Mouse (Mus musculus): ENCODE data around the gene Atxn7l1. TPM values are rescaled to one million over a fixed set of nuclear protein-coding genes. Genes with fewer than 3 reads are reported as not detected.
A peak's percentile ranks its signal among the peaks of the same experiment; 100 is the strongest.

Atxn7l1 gene
- polyA plus RNA-seq, 1 experiment from 2014 or later = 12.7 TPM

- DNase-seq (ENCODE audit: low spot score) = no peak
- no peak overlapping the region for H3K4me3 ChIP-seq
- H3K27ac ChIP-seq = 0 out of 2 replicates have a peak overlapping the region, but pooled peaks have one; percentile 19
- peaks cover 35% of the 10 kb centered on the region for H3K4me1 ChIP-seq (replicated peaks)
- no peaks in the 10 kb centered on the region for H3K9me3 ChIP-seq
- peaks cover 14% of the 10 kb centered on the region for H3K27me3 ChIP-seq (ENCODE audit: insufficient read depth, poor library complexity, severe bottlenecking)
- WGBS = 67% methylated on average over 10 of the region's 10 CpGs
- 0 out of 2 replicates have a peak, but pooled peaks cover 3% of the 10 kb centered on the region for H3K36me3 ChIP-seq
These were observed 27.3 kb downstream of the Atxn7l1 start for GRCm38 (mm10) chr12:33174675-33175357.

DNA sequence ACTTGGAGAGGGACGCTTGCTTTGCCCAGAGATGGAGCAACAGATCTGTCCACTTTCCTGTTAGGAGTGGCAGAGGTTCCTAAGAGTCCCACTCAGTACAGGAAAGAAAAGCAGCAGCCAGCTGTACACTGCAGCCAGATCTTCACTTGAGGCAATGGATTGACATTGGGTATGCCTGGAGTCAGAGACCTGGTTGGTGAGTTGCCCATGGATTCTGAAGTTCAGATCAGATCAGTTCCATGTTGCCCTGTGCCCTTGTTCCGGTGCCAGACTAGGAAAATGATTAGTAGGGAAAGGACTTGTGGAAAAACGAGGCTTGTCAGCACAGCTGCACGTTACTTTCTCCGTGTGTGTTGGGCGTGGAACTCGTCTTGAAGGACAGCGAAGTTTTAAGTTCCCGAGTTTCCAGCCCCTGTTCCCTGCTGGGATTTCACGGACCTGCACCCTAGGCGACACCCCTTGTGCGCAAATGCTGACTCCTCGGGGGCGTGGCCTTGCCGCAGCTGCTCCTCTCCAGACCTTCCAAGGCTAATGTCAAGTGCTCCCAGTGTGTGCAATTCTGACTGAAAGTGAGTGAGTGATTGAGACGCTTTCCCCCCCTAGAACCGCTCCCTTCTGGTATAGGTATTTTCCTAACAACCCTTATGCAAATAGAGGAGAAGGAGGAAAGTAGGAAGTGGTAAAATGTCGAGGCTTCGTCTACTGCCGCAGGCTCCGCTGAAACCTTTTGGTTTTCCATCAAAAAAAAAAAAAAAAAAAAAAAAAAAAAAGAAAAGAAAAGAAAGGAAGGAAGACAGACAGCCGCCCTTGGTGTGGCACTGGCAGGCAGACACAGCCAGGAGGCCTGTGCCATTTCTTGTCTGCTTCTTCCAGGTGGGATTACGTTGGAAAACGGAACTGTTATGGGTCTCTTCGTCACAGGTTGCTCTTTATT, 28.4 kb downstream of the Atxn7l1 start:
- WGBS = 9% methylated on average over 25 of the region's 25 CpGs
- 0 out of 2 replicates have a peak, but pooled peaks cover 3% of the 10 kb centered on the region for H3K36me3 ChIP-seq
- DNase-seq (ENCODE audit: low spot score) = peak; percentile 44
- H3K27me3 ChIP-seq (ENCODE audit: insufficient read depth, poor library complexity, severe bottlenecking) = peaks cover 14% of the 10 kb centered on the region
- peak overlapping the region; percentile 23; the same call in 1 of the 2 replicates for H3K27ac ChIP-seq
- no peaks in the 10 kb centered on the region for H3K9me3 ChIP-seq
- H3K4me3 ChIP-seq = peak overlapping the region; percentile 45
- H3K4me1 ChIP-seq (replicated peaks) = peaks cover 35% of the 10 kb centered on the region

DNA sequence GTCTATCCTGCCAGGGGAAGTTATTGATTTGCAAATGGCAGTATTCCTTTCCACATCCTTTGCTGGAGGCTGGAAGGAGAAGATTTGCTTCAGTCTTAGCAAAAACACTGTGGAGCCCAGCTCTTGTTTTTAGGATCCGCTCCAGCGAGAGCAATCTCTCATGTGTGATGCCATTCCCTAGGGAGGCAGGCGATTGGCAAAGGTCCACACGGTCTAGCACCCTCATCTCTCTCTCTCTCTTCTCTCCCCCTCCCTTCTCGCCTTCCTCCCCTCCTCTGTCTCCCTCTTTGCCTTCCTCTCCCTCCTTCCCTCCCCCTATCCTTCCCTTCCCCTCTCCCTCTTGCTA, 29.0 kb downstream of the Atxn7l1 start:
- DNase-seq (ENCODE audit: low spot score) = no peak
- Histone ChIP-seq H3K9me3 (no peaks in the 10 kb centered on the region), H3K4me1 (replicated peaks) (peaks cover 35% of the 10 kb centered on the region), H3K36me3 (no peaks in the 10 kb centered on the region), H3K27ac (peak overlapping the region; percentile 23; the same call in 1 of the 2 replicates), H3K4me3 (peak overlapping the region; percentile 45; the same call in 1 of the 2 replicates), H3K27me3 (ENCODE audit: insufficient read depth, poor library complexity, severe bottlenecking) (peaks cover 14% of the 10 kb centered on the region)
- 23% methylated on average over 5 of the region's 5 CpGs for WGBS

DNA sequence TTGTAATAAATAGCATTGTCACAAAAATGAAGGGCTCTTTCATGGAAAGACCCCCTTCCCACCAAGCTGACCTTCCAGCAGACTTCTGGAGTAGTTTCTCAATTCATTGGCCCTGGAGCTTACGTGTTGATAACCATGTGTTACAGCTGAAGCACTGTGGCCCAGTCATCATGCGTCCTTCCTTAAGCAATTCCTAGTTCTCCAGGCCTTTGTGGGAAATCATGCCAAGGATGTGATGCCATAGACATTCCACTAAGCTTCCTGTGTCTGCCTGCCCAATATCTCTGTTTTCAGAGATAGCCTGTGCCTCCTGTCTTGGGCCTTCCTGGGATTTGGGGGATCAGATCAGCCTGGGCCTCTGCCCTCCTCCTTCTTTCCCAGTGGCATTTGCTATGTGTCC, 32.9 kb downstream of the Atxn7l1 start:
- no peak for DNase-seq (ENCODE audit: low spot score)
- Histone ChIP-seq H3K27me3 (ENCODE audit: insufficient read depth, poor library complexity, severe bottlenecking) (peaks cover 10% of the 10 kb centered on the region), H3K27ac (no peak overlapping the region), H3K36me3 (no peaks in the 10 kb centered on the region), H3K4me3 (no peak overlapping the region), H3K9me3 (no peaks in the 10 kb centered on the region), H3K4me1 (replicated peaks) (peaks cover 17% of the 10 kb centered on the region)
- 91% methylated on average over 2 of the region's 2 CpGs for WGBS

DNA sequence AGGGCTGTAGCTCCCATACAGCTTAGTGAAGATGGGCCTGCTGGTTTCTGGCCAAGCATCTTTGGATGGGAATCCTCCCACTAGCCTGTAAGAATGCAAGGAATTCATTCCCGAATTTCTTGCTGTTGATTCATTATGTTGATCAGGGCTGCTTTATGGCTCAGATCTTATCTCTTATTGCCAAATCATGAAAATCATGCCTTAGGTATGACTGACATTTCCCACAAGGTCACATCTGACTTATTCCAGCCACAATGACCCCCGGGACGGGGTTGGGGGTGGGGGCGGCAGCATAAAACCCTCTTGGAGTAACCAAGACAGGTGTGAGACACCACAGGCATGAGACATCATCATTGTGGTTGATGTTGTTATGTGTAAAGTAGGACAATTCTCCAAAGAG, 34.4 kb downstream of the Atxn7l1 start:
- DNase-seq (ENCODE audit: low spot score) = no peak
- peaks cover 4% of the 10 kb centered on the region for H3K27me3 ChIP-seq (ENCODE audit: insufficient read depth, poor library complexity, severe bottlenecking)
- no peak overlapping the region for H3K4me3 ChIP-seq
- H3K4me1 ChIP-seq (replicated peaks) = 0 out of 2 replicates have a peak, but pooled peaks cover 3% of the 10 kb centered on the region
- H3K36me3 ChIP-seq = no peaks in the 10 kb centered on the region
- 92% methylated on average over 4 of the region's 4 CpGs for WGBS
- H3K9me3 ChIP-seq = no peaks in the 10 kb centered on the region
- H3K27ac ChIP-seq = no peak overlapping the region

DNA sequence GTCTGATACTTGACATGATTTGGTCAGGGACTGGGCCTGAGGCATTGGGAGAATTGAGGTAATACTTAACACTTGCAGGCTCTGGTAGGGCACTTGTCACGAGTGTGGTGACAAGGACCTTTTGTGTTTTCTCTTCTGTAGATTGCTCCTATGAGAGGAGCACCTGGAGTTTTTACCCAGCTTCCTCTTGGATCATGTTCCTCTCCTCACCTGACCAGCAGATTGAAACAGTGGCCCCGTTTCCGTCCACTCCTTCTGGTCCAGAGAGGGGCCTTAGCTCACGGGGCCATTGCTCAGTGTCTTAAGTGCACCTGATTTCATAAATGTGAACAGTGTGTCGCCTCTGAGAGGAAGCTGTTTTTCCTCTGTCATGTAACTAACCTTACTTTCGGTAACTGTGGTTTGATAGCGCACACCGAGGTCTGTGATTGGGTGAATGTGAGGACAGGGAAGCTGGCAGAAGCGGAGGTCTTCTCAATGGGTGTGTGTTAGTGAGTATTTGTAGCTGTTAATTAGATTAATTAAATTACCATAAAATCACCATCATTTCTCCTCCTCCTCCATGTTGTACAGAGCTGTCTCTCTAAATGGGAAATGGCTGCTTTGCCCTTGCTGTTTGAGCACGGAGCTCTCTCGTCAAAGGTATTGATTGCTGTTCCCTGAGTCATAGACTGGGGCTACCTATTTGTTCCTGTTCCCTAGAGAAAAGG, 35.1 kb downstream of the Atxn7l1 start:
- 74% methylated on average over 11 of the region's 11 CpGs for WGBS
- Histone ChIP-seq H3K4me3 (no peak overlapping the region), H3K27me3 (ENCODE audit: insufficient read depth, poor library complexity, severe bottlenecking) (no peaks in the 10 kb centered on the region), H3K4me1 (replicated peaks) (no peaks in the 10 kb centered on the region), H3K9me3 (no peaks in the 10 kb centered on the region), H3K27ac (no peak overlapping the region), H3K36me3 (no peaks in the 10 kb centered on the region)
- DNase-seq (ENCODE audit: low spot score) = no peak

GRCm38 (mm10) chr12:33183138-33183627, 35.7 kb downstream of the Atxn7l1 start:
- WGBS = 67% methylated on average over 4 of the region's 4 CpGs
- Histone ChIP-seq H3K36me3 (no peaks in the 10 kb centered on the region), H3K9me3 (no peaks in the 10 kb centered on the region), H3K4me1 (replicated peaks) (0 out of 2 replicates have a peak, but pooled peaks cover 4% of the 10 kb centered on the region), H3K27me3 (ENCODE audit: insufficient read depth, poor library complexity, severe bottlenecking) (no peaks in the 10 kb centered on the region), H3K4me3 (no peak overlapping the region), H3K27ac (no peak overlapping the region)
- no peak for DNase-seq (ENCODE audit: low spot score)

DNA sequence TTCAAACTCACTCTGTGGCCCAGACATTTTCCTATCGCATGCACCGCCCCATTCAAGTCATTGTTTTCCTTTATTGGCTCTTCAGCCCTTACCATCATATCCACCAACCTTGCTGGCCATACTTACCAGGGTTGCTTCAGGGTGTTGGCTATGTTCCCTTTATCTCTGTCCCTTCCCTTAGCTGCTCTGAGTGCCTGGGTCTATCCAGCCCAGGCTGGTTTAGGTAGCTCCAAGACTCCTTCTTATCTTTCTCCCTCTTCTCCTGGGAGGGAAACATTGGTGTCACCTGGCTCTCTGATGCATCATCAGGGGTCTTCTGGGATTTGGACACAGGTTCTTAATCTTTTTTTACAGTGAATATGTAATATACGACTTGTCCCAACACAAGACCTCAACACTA, 36.6 kb downstream of the Atxn7l1 start:
- H3K36me3 ChIP-seq = no peaks in the 10 kb centered on the region
- H3K9me3 ChIP-seq = no peaks in the 10 kb centered on the region
- no peak for DNase-seq (ENCODE audit: low spot score)
- no peak overlapping the region for H3K4me3 ChIP-seq
- no peaks in the 10 kb centered on the region for H3K27me3 ChIP-seq (ENCODE audit: insufficient read depth, poor library complexity, severe bottlenecking)
- H3K27ac ChIP-seq = no peak overlapping the region
- 0 out of 2 replicates have a peak, but pooled peaks cover 4% of the 10 kb centered on the region for H3K4me1 ChIP-seq (replicated peaks)
- WGBS = 94% methylated on average over 3 of the region's 3 CpGs

GRCm38 (mm10) chr12:33185046-33185445, 37.6 kb downstream of the Atxn7l1 start:
- no peak for DNase-seq (ENCODE audit: low spot score)
- Histone ChIP-seq H3K9me3 (no peaks in the 10 kb centered on the region), H3K4me1 (replicated peaks) (0 out of 2 replicates have a peak, but pooled peaks cover 4% of the 10 kb centered on the region), H3K36me3 (no peaks in the 10 kb centered on the region), H3K27ac (no peak overlapping the region), H3K27me3 (ENCODE audit: insufficient read depth, poor library complexity, severe bottlenecking) (no peaks in the 10 kb centered on the region), H3K4me3 (no peak overlapping the region)
- 77% methylated on average over 6 of the region's 6 CpGs for WGBS

DNA sequence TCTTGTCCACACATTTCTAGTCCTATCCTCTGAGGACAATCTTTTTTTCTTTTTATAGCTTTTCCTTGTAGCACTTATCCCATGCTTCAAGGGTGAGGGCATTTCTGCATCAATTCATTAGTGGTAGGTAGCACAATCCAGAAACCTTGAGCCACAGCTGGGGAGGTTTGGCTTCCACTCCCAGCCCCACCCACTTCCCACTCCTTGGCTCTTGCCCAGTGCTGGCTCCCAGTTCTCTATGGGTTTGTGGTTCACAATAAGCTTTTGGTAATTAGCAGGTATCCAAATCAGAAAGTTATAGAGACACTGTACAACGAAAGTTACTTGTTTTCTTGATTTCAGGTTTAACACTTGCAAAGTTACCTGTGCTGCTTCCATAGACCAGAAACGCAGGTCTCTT, 38.8 kb downstream of the Atxn7l1 start:
- Histone ChIP-seq H3K27ac (no peak overlapping the region), H3K36me3 (no peaks in the 10 kb centered on the region), H3K27me3 (ENCODE audit: insufficient read depth, poor library complexity, severe bottlenecking) (no peaks in the 10 kb centered on the region), H3K4me1 (replicated peaks) (peaks cover 10% of the 10 kb centered on the region), H3K9me3 (no peaks in the 10 kb centered on the region), H3K4me3 (no peak overlapping the region)
- 91% methylated on average over 2 of the region's 2 CpGs for WGBS
- DNase-seq (ENCODE audit: low spot score) = no peak

GRCm38 (mm10) chr12:33190133-33190532, 42.6 kb downstream of the Atxn7l1 start:
- no peaks in the 10 kb centered on the region for H3K36me3 ChIP-seq
- H3K4me1 ChIP-seq (replicated peaks) = peaks cover 35% of the 10 kb centered on the region
- H3K4me3 ChIP-seq = no peak overlapping the region
- H3K9me3 ChIP-seq = no peaks in the 10 kb centered on the region
- H3K27ac ChIP-seq = no peak overlapping the region
- WGBS = 94% methylated on average over 7 of the region's 7 CpGs
- no peak for DNase-seq (ENCODE audit: low spot score)
- no peaks in the 10 kb centered on the region for H3K27me3 ChIP-seq (ENCODE audit: insufficient read depth, poor library complexity, severe bottlenecking)

DNA sequence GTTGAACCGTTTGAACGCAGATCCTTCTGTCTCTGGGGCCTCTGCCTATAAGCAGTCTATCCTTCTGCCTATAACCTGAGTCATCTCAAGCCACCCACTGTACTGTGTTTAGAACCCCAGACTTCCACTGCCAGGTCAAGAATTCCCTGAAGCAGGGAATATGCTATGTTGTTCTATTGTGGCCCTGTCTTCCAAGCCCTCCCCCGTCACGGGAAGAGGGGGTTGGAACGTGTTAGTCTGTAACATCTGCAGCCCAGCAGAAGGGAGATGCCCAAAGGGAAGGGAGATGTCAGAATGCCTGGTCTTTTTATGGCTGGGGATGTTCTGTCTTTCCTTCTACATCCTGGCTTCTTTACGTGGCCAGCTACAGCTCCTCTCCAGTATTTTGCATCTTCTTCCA, 43.1 kb downstream of the Atxn7l1 start:
- 76% methylated on average over 6 of the region's 6 CpGs for WGBS
- Histone ChIP-seq H3K27ac (no peak overlapping the region), H3K36me3 (no peaks in the 10 kb centered on the region), H3K4me1 (replicated peaks) (peaks cover 40% of the 10 kb centered on the region), H3K9me3 (no peaks in the 10 kb centered on the region), H3K27me3 (ENCODE audit: insufficient read depth, poor library complexity, severe bottlenecking) (no peaks in the 10 kb centered on the region), H3K4me3 (no peak overlapping the region)
- DNase-seq (ENCODE audit: low spot score) = no peak

Data from hindbrain, embryonic 10.5 days (tissue).